In the genomic region with DNA sequence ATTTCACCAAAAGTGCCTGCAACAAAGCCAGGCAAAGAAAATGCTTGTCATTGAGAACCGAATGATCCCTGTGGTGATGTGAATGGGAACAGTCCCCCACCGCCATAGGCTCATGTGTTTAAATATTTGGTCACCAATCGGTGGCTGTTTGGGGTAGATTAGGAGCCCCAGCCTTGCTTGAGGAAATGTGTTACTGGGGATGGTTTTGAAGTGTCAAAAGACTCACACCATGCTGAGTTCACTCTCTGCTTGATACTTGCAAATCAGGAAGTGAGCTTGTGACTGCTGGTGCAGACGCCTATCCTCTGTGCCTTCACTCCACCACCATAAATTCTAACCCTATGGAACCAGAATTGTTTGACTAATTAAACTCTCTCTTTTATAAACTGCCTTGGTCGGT, we compare ENCODE assay signal across 27 mouse cellular contexts.
"Had no signal": no experiment of that assay in that cellular context is flagged by ENCODE, and none has a peak within 500 bp of the region (broad histone marks: within the 10 kb centered on the region; RNA-seq: fewer than 3 reads in every experiment).

No protein-coding gene starts in this region.

- H3K4me3 ChIP-seq: heart, embryonic 13.5 days; heart, embryonic 15.5 days; hindbrain, embryonic 10.5 days; hindbrain, embryonic 12.5 days; intestine, embryonic 15.5 days; kidney, embryonic 15.5 days; limb, embryonic 12.5 days; liver, embryonic 13.5 days; liver, embryonic 15.5 days had no signal

- H3K27ac ChIP-seq: heart, embryonic 13.5 days; heart, embryonic 15.5 days; hindbrain, embryonic 10.5 days; hindbrain, embryonic 12.5 days; hindbrain, embryonic 14.5 days; intestine, embryonic 15.5 days; kidney, embryonic 15.5 days; kidney, postnatal 0 days; limb, embryonic 12.5 days; liver, embryonic 13.5 days; liver, embryonic 15.5 days had no signal

- ATAC-seq: hindbrain, embryonic 16.5 days; inflammation-experienced regulatory T-cells, adult 6 months; intestine, embryonic 15.5 days; intestine, postnatal 0 days had no signal

- DNase-seq: gastrocnemius, postnatal 14 days; gastrocnemius, postnatal 36 days; heart, adult 18-20 months; heart, postnatal 14 days; heart, postnatal 36 days; kidney, adult 18-20 months; kidney, adult 9 months; kidney, postnatal 14 days; kidney, postnatal 36 days; layer of hippocampus, adult 9-11 months; layer of hippocampus, postnatal 36 days; left cerebral cortex, postnatal 4 days; liver; liver, embryonic 13.5 days had no signal
